Mouse (Mus musculus): ENCODE results near the gene Pfdn2.
A peak's percentile ranks its signal among the peaks of the same experiment; 100 is the strongest.

Pfdn2 gene

GRCm38 (mm10) chr1:171355812-171356340 is 10.4 kb downstream of the Pfdn2 start:
- DNase-seq (ENCODE audit: low spot score in 2 of 2) = no peak

- no peak for DNase-seq (ENCODE audit: low spot score in 2 of 2)
Measured at GRCm38 (mm10) chr1:171356814-171357213, 11.3 kb downstream of the Pfdn2 start.

- DNase-seq (ENCODE audit: low spot score in 2 of 2) = no peak
Measured at GRCm38 (mm10) chr1:171358421-171358820, 13.0 kb downstream of the Pfdn2 start.

- peak in 1 of 2 experiments; percentile 34 for DNase-seq (ENCODE audit: low spot score in 2 of 2)
Measured at GRCm38 (mm10) chr1:171360253-171360652, 14.8 kb downstream of the Pfdn2 start.

GRCm38 (mm10) chr1:171360656-171361055 is 15.2 kb downstream of the Pfdn2 start, which contains the start of gene Klhdc9:
TSS of gene Klhdc9 (minus strand) at chr1:171360798.
- peak; percentile 84 to 94 for DNase-seq (ENCODE audit: low spot score in 2 of 2)

GRCm38 (mm10) chr1:171361106-171362103 is 15.9 kb downstream of the Pfdn2 start:
- DNase-seq (ENCODE audit: low spot score in 2 of 2) = peak in 1 of 2 experiments; percentile 63

- no peak for DNase-seq (ENCODE audit: low spot score in 2 of 2)
Measured at GRCm38 (mm10) chr1:171365934-171366333, 20.5 kb downstream of the Pfdn2 start.

GRCm38 (mm10) chr1:171369845-171370556 is 24.5 kb downstream of the Pfdn2 start, which contains the start of gene Nectin4:
TSS of gene Nectin4 (plus strand) at chr1:171370099.
- no peak for DNase-seq (ENCODE audit: low spot score in 2 of 2)

GRCm38 (mm10) chr1:171372880-171373279 is 27.4 kb downstream of the Pfdn2 start:
- no peak for DNase-seq (ENCODE audit: low spot score in 2 of 2)

- no peak for DNase-seq (ENCODE audit: low spot score in 2 of 2)
Measured at GRCm38 (mm10) chr1:171373946-171374345, 28.5 kb downstream of the Pfdn2 start.

GRCm38 (mm10) chr1:171375646-171376097 is 30.2 kb downstream of the Pfdn2 start:
- no peak for DNase-seq (ENCODE audit: low spot score in 2 of 2)

GRCm38 (mm10) chr1:171378298-171378697 is 32.8 kb downstream of the Pfdn2 start:
- no peak for DNase-seq (ENCODE audit: low spot score in 2 of 2)

- peak; percentile 53 to 62 for DNase-seq (ENCODE audit: low spot score in 2 of 2)
Measured at GRCm38 (mm10) chr1:171379935-171380599, 34.6 kb downstream of the Pfdn2 start.

GRCm38 (mm10) chr1:171382096-171382620 is 36.7 kb downstream of the Pfdn2 start:
- DNase-seq (ENCODE audit: low spot score in 2 of 2) = no peak

GRCm38 (mm10) chr1:171384361-171384760 is 38.9 kb downstream of the Pfdn2 start:
- DNase-seq (ENCODE audit: low spot score in 2 of 2) = no peak

- DNase-seq (ENCODE audit: low spot score in 2 of 2) = no peak
Measured at GRCm38 (mm10) chr1:171385171-171385570, 39.7 kb downstream of the Pfdn2 start.

GRCm38 (mm10) chr1:171387099-171387498 is 41.6 kb downstream of the Pfdn2 start:
- DNase-seq (ENCODE audit: low spot score in 2 of 2) = no peak

GRCm38 (mm10) chr1:171388376-171389102 is 43.1 kb downstream of the Pfdn2 start, which contains the start of gene Arhgap30:
TSS of gene Arhgap30 (plus strand) at chr1:171388954.
- DNase-seq (ENCODE audit: low spot score in 2 of 2) = peak in 1 of 2 experiments; percentile 38

GRCm38 (mm10) chr1:171390101-171390500 is 44.6 kb downstream of the Pfdn2 start:
- DNase-seq (ENCODE audit: low spot score in 2 of 2) = no peak

- no peak for DNase-seq (ENCODE audit: low spot score in 2 of 2)
Measured at GRCm38 (mm10) chr1:171401821-171402220, 56.4 kb downstream of the Pfdn2 start.

Measured in frontal cortex, postnatal 14 days (tissue).